Mouse (Mus musculus) G1E (cell line): ENCODE results near the gene Iffo1. TPM values are rescaled to one million over a fixed set of nuclear protein-coding genes. Genes with fewer than 3 reads are reported as not detected.
A peak's percentile ranks its signal among the peaks of the same experiment; 100 is the strongest.

ENCODE experiments used
- ATAC-seq: 2 replicates; pipeline ENCODE4 v1.8.0; 2016; ENCODE audit warnings: mild to moderate bottlenecking; ENCODE audit not compliant: insufficient number of reproducible peaks, poor library complexity, low FRiP score, severe bottlenecking; ENCODE audit errors: extremely low read depth
- DNase-seq: peaks from one replicate; pipeline ENCODE4 v3.0.0; 2012; ENCODE audit warnings: low spot score
- H3K27me3 ChIP-seq: 2 replicates; pipeline ENCODE4 v1.6.1; 2012; ENCODE audit warnings: mild to moderate bottlenecking, low read length, inconsistent platforms; ENCODE audit not compliant: insufficient read depth
- H3K36me3 ChIP-seq: replicated peaks from 2 replicates; pipeline ENCODE3; 2012; ENCODE audit warnings: mild to moderate bottlenecking, inconsistent platforms
- H3K4me1 ChIP-seq: 2 replicates; pipeline ENCODE4 v1.6.1; 2012; ENCODE audit warnings: low read depth, low read length, inconsistent platforms, mixed read lengths; ENCODE audit not compliant: insufficient read depth
- H3K4me3 ChIP-seq: 2 replicates; pipeline ENCODE4 v1.5.1; 2012; ENCODE audit warnings: low read depth, mild to moderate bottlenecking, inconsistent platforms, low read length, moderate library complexity, mixed read lengths
- H3K9me3 ChIP-seq: replicated peaks from 2 replicates; pipeline ENCODE4 v1.6.1; 2012; ENCODE audit warnings: inconsistent platforms
- CTCF ChIP-seq: IDR thresholded peaks from 2 replicates; pipeline ENCODE4 v1.5.1; 2012; ENCODE audit warnings: low read depth, low read length, inconsistent platforms, mixed read lengths
- GATA1 ChIP-seq: IDR thresholded peaks from 2 replicates; pipeline ENCODE4 v1.6.1; 2012; ENCODE audit warnings: borderline replicate concordance, low read length, inconsistent platforms, mixed read lengths
- GATA2 ChIP-seq: IDR thresholded peaks from 2 replicates; pipeline ENCODE4 v1.6.1; 2012; ENCODE audit warnings: low read depth, low read length, inconsistent platforms, borderline replicate concordance
- POLR2AphosphoS5 ChIP-seq: IDR thresholded peaks from 2 replicates; pipeline ENCODE4 v1.6.1; 2012; ENCODE audit warnings: low read depth, low read length, inconsistent platforms; ENCODE audit not compliant: insufficient replicate concordance
- TAL1 ChIP-seq: conservative IDR thresholded peaks from 2 replicates; pipeline ENCODE4 v1.6.1; 2012; ENCODE audit warnings: low read depth, low read length, inconsistent platforms, mixed read lengths
- polyA plus RNA-seq: library from polyadenylated mRNA; stranded (reverse); fragments of >175 nt; gene quantifications from 2 replicates; pipeline ENCODE4 v1.2.3, GENCODE M21; 2012
- total RNA-seq, 2 experiments: library from RNA; stranded (forward) in 1 of 2; stranded (reverse) in 1 of 2; fragments of 200-1000 nt in 1 of 2; fragments of >200 nt in 1 of 2; fragmentation: Nextera tagmentation in 1 of 2; gene quantifications; 2 replicates each; pipeline ENCODE4 v1.2.3; 2014 to 2017

Gene Iffo1
- total and polyA plus RNA-seq, 3 experiments: 14.5 to 26.9 (median 25.1) TPM

GRCm38 (mm10) chr6:125098513-125098912 lies 46.5 kb upstream of the Iffo1 start:
- TF ChIP-seq GATA2 (no peak), TAL1 (no peak), GATA1 (no peak), POLR2AphosphoS5 (no peak), CTCF (no peak)
- Histone ChIP-seq H3K4me3 (peak overlapping the region; percentile 91; the same call in 1 of the 2 replicates), H3K36me3 (peaks cover 64% of the 10 kb centered on the region), H3K9me3 (no peaks in the 10 kb centered on the region), H3K4me1 (peaks cover 80% of the 10 kb centered on the region), H3K27me3 (no peaks in the 10 kb centered on the region; the same call in 1 of the 2 replicates)
- ATAC-seq (no peak), DNase-seq (no peak)

- peaks cover 72% of the 10 kb centered on the region for H3K36me3 ChIP-seq
- H3K4me3 ChIP-seq: peak overlapping the region; percentile 91; the same call in 1 of the 2 replicates
- DNase-seq (no peak), ATAC-seq (no peak)
- no peaks in the 10 kb centered on the region; the same call in 1 of the 2 replicates for H3K27me3 ChIP-seq
- TF ChIP-seq CTCF: no peak
- no peak for TF ChIP-seq POLR2AphosphoS5
- TF ChIP-seq GATA2: no peak
- TF ChIP-seq TAL1: no peak
- no peak for TF ChIP-seq GATA1
- peaks cover 79% of the 10 kb centered on the region for H3K4me1 ChIP-seq
- no peaks in the 10 kb centered on the region for H3K9me3 ChIP-seq
Measured at GRCm38 (mm10) chr6:125099421-125099971, 45.5 kb upstream of the Iffo1 start.

- H3K4me1 ChIP-seq: peaks cover 69% of the 10 kb centered on the region
- no peak for TF ChIP-seq TAL1
- no peak for TF ChIP-seq CTCF
- TF ChIP-seq GATA2: no peak
- TF ChIP-seq GATA1: no peak
Measured at GRCm38 (mm10) chr6:125101444-125101843, 43.6 kb upstream of the Iffo1 start.

GRCm38 (mm10) chr6:125104223-125104622 lies 40.8 kb upstream of the Iffo1 start:
- DNase-seq (peak; percentile 51), ATAC-seq (no peak; the same call in 1 of the 2 replicates)
- H3K27me3 ChIP-seq: no peaks in the 10 kb centered on the region; the same call in 1 of the 2 replicates
- H3K9me3 ChIP-seq: peaks cover 3% of the 10 kb centered on the region
- no peak overlapping the region for H3K4me3 ChIP-seq
- peaks cover 96% of the 10 kb centered on the region for H3K36me3 ChIP-seq
- H3K4me1 ChIP-seq: peaks cover 48% of the 10 kb centered on the region
- TF ChIP-seq CTCF (no peak), POLR2AphosphoS5 (no peak), TAL1 (peak; percentile 37; the same call in 1 of the 2 replicates), GATA1 (no peak)

More at GRCm38 (mm10) chr6:125101444-125101843, 43.6 kb upstream of the Iffo1 start:
- Histone ChIP-seq H3K27me3 (no peaks in the 10 kb centered on the region; the same call in 1 of the 2 replicates), H3K9me3 (no peaks in the 10 kb centered on the region), H3K4me3 (no peak overlapping the region), H3K36me3 (peaks cover 91% of the 10 kb centered on the region)
- no peak for ATAC-seq
- DNase-seq: no peak

- DNase-seq: no peak
- ATAC-seq: no peak
- peaks cover 3% of the 10 kb centered on the region for H3K9me3 ChIP-seq
- no peaks in the 10 kb centered on the region for H3K27me3 ChIP-seq
- peaks cover 16% of the 10 kb centered on the region for H3K4me1 ChIP-seq
- peaks cover 95% of the 10 kb centered on the region for H3K36me3 ChIP-seq
- TF ChIP-seq GATA1: no peak
- no peak for TF ChIP-seq GATA2
- no peak; the same call in 1 of the 2 replicates for TF ChIP-seq CTCF
- no peak for TF ChIP-seq TAL1
- TF ChIP-seq POLR2AphosphoS5: no peak
- H3K4me3 ChIP-seq: no peak overlapping the region
Measured at GRCm38 (mm10) chr6:125107705-125108104, 37.3 kb upstream of the Iffo1 start.

- H3K4me1 ChIP-seq: peaks cover 8% of the 10 kb centered on the region
- peaks cover 3% of the 10 kb centered on the region for H3K9me3 ChIP-seq
- no peaks in the 10 kb centered on the region for H3K27me3 ChIP-seq
- H3K4me3 ChIP-seq: no peak overlapping the region
- peaks cover 99% of the 10 kb centered on the region for H3K36me3 ChIP-seq
- ATAC-seq: no peak
- DNase-seq: no peak
- TF ChIP-seq CTCF: no peak
- no peak for TF ChIP-seq TAL1
- no peak for TF ChIP-seq POLR2AphosphoS5
- no peak for TF ChIP-seq GATA2
- TF ChIP-seq GATA1: no peak
Measured at GRCm38 (mm10) chr6:125109371-125109770, 35.7 kb upstream of the Iffo1 start.
